Mouse (Mus musculus) spleen, adult 18-20 months (tissue): ENCODE data around the gene Tenm4.

Experiments used
- DNase-seq, 2 experiments: peaks; one replicate each; pipeline ENCODE4 v3.0.0; 2022; ENCODE audit warnings: mixed read lengths in 2 of 2

Gene Tenm4

DNA sequence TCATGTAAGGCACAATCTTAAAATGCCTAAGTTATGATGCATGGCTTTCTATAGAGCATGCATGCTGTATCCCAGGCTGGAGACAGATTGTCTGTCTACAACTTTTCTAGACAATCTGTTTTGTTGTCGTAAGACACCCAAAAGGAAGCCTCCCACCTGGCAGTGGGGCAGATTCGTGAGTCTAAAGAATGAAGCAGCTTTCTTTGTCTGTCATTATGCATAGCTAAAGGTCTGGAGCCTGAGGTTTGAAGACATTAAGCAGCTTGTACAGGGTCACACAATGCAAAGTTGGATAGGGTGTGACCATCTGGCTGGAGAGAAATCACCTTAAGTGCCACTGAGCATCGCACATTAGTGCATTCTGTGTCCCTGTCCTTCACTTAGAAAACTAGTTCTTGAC lies 648.5 kb downstream of the Tenm4 start:
- DNase-seq, result no peak

DNA sequence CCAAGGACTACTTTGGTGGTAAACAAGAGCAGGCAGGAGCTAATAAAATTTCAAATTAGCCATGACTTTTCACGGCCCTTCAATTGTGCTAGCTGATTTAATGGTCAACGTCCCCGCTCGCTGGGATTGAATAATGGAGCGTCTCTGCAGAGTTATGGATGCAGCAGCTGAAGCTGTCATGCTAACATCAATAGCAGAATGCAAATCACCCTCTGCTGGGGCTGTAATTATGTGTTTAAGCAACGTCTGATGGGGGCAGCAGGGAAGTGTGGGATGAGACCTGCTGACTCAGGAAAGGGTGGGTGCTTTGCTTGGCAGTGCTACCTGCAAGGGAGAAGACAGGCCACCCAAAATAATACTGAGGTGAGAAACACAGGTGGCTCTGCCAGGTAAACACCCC lies 649.3 kb downstream of the Tenm4 start:
- DNase-seq, result no peak

DNA sequence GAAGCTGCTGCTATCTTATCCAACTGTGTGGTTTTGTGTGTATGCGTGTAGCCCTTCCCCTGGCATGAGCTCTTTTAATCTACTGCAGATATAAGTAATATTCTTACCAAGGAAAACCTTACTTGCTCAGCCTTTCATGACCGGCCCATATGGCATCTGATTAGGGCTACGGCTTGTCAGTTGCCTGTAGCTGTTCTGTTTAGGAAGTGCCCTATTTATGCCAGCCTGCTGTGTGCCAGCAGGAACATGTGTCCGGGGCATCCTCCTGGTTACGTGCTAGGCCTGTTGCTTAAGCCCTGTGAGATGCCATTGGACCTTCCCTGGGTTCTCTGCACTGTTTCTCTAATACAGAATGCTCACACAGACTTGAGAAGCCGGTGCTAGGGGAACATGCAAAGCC lies 655.1 kb downstream of the Tenm4 start:
- DNase-seq, result no peak

DNA sequence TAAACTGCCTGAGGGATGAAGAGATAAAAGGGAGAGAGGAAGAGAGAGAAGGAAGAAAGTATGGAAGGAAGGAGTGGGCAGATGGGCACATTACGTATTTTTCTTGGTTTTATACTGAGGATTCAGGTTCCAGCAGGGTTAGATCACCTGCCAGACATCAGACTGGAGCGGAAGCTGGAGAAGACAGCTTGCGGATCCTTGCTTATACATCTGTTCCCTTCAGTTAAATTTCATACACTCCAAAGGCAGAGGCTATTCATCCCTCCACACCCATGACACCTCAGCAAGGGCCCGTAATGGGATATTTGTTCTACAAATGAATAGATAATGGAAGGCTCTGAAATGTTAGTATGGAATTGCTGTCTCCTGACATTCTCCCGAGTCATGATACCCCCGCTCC lies 655.6 kb downstream of the Tenm4 start:
- DNase-seq, result no peak

DNA sequence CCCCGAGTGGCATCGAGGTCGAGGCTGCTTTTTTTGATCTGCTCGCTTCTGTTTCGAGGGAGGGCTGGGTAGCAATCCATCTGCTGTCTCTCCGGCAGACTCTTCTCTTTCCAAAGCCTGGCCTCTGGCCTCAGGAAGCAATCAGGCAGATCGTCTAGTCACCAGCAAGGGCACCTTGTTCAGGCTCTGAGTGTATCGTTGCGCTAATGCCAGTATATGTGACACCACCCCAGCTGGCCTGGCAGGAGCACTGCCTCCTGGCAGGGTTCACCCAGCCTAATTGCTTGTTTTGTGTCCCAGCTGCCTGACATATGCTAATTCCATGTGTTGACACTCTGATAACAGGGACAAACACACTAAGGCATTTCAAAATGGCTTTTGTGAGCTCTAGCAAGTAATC lies 661.5 kb downstream of the Tenm4 start:
- DNase-seq, result no peak

DNA sequence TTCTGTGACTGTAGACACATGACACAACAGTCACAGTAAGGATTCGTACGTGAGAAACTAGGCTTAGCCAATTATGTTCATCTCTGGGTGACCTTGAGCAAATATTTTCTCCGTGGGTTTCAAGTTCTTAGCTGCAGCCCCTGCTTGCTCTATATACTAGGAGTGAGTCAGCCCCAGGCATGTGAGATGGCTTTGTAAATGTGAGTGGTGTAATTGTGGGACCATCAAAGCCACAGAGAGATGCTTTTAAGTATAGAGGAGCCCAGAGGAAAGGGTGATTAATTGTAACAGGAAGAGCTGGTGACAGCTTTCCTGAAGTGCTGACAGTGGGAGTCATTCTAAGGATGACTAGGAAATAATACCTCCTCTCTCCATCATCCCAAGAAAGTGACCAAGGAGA lies 662.0 kb downstream of the Tenm4 start:
- no peak for DNase-seq

DNA sequence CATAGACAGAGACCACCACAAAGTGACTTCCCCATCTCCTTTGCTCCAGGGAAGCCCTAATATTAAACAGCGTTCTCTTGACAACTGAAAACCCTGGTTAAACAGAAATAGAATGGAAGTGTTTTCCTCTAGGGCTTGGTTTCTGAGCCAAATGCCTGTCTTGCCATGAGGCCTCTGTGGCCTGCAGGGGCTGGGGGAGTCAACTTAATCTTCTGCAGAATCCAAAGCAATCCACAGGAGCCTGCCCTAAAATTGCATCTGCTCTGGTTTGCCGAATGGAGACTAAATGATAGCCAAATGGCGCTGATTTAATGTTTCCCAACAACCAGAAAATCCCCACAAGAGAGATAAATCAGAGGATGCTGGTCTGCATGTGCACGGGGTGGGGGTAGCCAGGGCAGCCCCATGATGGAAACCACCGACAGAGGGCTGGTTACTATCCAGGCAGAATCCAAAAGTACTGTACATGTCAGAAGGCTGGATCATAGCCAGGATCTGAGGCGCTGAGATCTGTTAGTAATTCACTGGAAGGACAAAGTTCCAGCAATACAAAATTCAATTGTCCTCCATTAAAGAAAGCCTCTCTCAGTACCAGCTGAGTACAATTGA lies 663.7 kb downstream of the Tenm4 start:
- no peak for DNase-seq

DNA sequence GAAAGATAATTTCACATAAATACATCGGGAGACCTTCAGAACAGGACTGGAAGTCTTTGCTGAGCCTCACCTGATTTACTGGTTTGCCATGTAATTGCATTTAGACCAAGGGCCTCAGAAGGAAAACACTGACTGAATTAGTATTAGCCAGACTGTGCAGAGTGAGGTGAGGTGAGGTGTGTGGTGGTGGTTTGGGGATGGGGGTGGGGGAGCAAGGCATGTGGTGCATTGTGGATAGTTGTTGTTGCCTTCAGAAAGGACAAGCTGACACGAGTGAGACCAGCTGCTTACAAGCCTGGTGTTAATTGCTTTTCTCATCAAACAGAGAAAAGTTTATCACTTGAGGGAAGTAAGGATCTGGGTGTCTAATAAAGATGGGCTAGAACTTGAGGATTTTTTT lies 664.3 kb downstream of the Tenm4 start:
- DNase-seq, result no peak

DNA sequence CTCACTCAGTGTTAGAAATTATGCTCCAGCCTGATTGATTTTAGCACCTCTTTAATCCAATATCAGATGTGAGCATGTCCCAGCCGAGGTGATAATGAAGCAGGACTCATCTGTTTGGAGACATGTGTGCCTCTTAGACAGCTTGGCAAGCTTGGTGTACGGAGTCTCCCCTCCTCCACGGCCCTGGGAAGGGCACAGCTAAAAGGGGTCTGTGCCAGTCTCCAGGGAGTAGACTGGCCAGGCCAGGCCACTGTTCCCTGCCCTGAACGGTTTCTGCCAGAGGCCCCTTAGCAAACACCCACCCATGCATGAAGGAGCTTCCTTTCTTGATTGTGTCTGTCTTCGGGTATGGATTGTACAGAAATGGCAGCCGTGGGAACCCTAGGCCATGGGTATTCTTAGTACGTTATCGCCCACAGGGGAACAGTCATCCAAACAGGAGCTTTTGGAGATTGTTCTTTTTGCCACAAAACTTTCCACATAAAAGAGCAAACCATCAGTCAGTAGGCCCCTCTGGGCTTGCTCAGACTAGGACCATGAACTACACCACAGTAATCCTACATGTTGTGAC lies 667.3 kb downstream of the Tenm4 start:
- DNase-seq, result no peak

DNA sequence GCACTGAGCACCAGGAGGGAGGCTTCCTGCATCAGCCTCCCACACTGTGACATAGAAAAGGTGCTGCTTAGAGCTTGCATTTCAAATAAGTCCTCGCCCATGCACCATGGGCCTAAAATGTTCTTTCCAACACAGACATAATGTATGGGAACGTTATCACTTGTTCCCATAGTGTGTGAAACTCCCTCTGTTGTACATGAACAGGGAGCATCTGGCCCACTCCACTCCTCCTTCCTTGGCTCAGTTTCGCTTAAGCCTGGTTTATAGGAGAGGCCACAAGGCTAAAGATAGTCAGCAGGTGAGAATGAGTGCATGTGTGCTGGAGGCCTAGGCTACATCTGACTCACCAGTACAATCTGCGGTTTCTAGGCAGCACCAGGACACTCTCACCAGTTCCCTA lies 667.9 kb downstream of the Tenm4 start:
- no peak for DNase-seq

DNA sequence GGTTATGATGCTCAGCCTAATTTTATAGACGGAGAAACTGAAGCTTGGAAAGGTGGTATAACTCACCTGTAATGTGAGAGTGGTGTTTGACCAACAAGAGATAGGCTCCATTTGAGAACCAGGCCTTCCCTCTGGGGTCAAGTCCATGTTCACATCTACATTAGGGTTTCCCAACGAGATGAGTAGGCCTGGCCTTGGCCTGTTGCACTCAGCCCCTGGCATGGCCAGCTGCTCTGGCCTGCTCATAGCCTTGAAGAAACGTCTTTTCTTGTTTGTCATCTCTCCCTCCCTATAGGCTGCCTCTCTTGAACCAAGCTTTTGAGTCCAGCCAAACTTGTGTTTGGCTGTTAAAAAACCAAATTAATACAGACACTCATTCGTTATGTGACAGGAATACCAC lies 668.5 kb downstream of the Tenm4 start:
- no peak for DNase-seq

DNA sequence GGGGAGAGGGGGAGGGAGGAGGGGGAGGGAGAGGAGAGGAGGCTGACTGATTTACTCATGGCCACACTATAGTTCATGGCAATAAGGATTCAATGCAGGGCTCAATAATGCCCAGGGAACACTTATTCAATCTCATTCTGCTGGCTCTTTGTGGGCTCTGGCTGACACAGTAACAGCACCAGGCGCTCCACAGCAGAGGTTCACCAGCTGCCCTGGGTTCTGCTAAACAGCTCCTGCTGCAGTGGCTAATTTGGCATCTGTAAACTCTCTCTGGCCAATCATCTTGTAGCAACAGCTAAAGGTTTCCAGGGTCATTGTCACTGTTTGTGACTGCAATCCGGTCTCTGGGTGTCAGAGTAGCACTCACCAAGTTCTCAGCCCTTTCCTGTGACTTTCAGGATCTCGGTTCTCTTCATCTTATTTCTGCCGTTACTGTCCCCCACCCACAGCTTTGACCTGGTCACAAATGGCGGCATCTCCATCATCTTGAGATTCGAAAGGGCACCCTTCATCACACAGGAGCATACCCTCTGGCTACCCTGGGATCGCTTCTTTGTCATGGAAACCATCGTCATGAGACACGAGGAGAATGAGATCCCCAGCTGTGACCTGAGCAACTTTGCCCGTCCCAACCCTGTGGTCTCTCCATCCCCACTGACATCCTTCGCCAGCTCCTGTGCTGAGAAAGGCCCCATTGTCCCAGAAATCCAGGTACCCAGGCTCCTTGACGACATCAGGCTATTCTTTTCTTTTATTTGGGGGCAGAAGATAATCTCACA lies 671.6 kb downstream of the Tenm4 start:
- no peak for DNase-seq

DNA sequence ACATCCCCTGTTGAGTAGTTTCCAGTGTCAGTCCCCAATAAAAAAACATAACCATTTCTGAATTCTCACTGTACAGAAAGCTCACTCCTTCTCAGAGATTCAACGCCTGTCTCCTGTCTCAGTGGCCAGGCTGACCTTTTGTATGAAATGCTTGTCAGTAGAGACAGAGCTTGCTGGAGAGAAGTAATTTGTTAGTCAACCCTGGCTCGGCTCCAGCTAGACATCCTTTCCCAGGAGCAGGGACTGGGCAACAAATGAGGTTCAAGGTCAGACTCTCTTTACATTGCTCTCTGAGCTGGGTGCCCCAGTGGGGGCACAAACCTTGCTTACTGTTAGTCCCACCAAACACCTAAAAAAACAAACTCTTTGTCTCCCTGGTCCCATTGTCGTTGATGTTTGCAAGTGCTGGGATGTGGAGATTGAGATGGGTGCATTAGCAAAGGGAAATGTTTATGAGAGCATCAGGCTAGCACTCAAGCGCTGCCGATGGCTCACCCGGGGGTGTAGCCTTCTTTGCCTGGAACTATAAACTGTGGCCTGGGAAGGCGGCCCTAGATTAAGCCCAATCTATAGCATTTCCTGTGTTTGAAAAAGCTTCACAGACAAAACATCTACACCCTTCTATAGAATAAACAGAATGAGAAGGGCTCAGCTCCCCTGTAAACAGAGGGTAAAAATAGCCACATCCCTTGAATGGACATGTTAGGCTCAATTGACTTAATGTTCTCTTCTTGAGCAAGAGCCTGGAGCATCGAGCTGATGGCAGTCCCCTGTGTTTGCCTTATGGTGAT lies 673.3 kb downstream of the Tenm4 start:
- DNase-seq, result no peak

DNA sequence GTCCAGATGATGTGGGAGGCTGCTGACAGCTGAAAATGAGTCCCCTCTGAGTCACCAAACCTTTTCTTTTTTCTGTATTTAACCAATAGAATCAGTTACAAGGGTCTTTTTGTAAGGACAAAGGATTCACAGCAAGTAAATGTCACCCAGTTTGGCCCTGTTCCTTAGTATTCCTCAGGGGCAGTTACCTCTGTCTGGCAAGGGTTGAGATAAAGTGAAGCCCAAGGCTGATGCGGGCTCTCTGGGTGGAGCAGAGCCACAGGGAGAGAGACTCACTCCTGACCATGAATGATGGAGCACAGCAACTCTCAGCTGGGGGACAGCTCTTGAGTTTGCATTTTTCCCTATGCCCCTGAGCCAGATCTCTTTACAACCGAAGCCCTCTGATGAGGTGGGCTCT lies 681.7 kb downstream of the Tenm4 start:
- DNase-seq, result no peak

DNA sequence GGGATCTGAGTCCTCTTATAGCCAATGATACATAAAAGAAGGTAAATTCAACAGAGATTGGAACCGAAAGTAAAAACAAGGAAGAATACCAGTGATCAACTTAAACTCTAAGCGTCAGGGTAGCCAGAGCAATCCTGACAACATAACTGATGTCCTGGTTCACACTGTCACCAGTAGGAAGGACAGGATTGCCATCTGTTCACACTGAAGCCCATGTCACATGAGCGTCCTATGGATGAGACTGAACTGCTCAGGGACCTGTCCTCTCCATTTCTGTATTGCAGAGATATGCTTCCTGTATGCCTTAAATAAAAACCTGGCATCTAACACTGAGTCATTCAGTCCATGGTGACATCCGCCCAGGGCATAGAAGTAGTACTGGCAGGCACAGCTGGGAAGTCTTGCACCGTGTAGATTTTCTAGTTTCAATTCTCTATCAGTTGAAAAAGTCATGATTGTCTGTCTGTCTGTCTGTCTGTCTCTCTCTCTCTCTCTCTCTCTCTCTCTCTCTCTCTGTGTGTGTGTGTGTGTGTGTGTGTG lies 684.9 kb downstream of the Tenm4 start:
- DNase-seq, result no peak

DNA sequence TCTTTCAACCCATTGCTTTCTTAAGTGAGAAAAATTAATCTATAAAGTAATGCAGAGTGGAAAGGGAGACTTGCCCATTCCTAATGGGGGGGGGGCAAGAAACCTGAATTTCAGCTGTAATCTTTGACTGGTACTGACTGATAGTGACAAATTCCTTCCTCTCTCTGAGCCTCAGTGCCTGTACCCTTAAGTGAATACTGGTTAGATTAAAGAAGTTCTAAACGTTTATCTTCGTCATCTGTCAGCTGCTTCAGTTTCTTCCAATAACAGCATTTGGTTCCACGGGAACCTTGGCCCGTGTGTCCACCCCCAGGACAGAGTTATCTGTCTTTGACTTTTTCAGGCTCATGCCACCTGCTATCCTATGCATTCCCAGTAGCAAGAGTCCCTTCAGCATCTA lies 685.5 kb downstream of the Tenm4 start:
- DNase-seq, result no peak

DNA sequence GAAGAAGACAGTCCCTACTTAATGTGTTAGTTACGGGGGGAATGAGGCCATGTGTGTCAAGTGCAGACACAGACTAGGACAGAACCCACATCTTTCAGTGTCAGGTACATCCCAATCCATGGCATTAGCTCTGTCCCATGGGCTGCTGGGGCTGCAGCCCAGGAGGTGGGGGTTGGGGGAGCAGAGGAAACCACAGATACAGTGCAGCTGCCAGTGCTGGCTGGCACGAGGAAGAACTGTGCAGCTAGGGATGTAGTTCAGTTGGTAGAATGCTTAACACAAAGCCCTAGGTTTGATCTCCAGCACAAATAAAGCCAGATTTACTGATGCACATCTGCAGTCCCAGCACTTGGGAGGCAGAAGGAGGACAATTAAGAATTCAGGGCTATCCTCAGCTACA lies 688.0 kb downstream of the Tenm4 start:
- no peak for DNase-seq

DNA sequence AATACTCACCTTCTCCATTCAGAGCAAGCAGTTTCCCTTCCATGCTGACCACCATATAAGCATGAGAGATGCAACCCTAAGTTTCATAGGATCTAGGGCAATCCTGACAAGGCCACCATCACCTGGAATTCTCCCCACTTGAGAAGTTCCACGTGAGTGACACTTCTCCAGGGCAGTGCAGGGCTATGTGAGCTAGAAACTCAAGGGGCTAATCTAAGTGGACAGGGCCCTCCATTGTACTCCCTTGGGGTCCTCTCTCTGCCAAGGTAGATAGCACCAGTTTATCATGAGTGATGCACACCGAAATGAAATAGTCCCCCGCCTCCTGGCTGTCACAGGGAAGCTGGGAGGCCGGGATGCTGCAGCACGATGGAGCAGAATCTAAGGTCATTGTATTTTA lies 688.6 kb downstream of the Tenm4 start:
- DNase-seq, result no peak

DNA sequence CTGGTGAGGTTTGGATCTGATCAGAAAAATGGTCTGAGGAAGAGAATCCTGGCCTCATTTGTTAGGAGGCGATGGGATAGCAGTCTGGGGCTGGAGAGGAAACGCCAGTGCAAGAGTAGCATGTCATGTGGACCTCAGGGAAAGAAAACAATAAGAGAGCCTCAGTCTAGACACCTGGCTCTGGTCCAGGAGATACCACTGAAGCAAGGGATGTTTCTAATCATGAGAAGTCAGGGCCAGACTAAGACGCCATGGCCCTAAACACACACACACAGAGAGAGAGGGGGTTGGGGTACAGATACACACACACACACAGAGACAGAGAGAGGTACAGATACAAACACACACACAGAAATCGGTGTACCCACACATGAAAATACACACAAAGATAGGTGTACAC lies 689.6 kb downstream of the Tenm4 start:
- no peak for DNase-seq

DNA sequence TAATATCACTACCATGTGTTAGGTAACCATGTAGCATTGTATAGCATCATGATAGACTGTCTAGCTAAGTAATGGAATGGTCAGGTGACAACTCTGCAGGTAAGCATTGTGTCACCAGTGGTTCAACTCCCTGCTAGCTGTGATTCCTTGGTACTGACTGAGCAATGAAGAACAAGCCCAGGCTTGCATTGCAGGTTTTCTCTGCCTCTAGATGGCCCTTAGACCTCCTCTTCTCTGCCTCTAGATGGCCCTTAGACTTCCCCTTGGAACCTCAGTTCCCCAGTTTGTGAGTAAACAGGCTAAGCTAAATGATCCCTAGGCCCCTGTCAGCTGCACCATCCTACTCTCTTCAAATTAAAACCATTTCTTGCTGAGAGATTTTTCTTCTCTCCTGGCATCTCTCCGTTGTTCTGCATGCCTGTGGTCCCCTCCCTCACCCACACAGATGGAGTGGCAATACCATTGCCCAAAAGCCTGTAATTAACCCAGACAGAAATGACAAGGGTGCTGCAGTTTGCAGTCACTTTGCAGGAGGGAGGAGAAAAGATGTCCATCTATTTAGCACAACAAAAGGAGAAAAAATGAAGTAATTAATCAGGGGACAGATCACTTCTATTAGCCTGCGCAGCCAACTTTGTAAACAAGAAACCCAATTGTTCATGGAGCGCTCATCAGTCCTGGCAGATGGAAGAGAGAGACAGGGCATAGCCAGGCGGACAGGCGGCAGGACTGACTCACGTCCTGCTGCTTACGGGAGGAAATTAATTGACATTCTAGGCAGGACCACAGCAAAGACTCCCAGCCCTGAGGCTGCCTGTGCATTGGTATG lies 694.1 kb downstream of the Tenm4 start:
- DNase-seq, result no peak

DNA sequence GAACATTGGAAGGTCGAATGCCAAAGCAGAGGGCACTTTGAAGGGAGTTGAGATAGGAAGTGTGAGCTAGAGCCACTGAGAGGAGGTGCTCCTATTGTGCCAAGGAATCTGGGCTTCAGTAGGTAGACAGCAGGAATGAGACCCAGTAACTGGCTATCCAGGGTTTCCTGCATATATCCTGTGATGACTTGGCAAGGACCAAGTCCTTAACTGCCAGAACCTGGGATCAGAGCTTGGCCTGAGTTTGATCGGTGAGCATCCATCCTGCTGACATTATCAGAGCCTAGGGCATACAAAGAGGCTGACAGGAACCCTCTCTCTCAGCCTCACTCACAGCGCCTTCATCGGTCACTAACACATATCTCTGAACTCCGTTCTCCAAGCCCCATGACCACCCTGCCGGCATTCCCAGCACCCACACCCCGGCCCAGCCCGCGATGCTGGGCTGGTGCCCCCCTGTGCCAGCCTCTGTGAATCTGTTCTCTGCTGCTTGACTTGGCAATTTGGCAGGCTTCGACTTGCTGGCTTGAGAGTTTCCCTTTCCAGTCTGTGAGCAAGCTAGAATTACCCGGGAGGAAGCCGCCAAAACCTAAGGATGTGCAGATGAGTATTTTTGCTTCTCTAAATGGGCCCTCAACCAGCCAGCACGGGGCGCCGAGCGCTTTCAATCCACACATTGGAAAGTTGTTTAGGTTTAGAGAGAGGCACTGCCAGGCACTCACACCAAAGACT lies 698.2 kb downstream of the Tenm4 start:
- DNase-seq, result no peak

DNA sequence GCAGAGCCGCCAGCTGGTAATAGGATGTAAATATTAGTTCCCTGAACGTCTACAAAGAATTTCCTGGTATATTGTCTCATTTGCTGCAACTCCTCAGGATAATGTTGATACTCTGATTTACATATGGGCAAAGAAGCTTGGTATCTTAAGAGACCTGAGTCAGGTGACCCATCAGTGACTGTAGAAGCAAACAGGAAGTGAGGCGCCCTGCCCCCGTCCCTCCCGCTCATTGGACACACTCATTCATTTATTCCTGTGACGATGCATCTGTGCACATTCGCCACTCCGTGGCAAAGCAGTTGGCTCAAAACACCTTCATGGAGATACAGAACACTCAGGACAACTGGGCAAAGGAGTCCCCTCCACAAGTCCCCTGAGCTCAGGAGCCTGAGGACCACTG lies 699.4 kb downstream of the Tenm4 start:
- DNase-seq, result no peak
